Mouse (Mus musculus): ENCODE results near the gene Gabra5.

Gabra5 gene

GRCm38 (mm10) chr7:57386517-57387340, 123.1 kb downstream of the Gabra5 start, which contains the start of gene Gabrg3:
Gene Gabrg3, minus strand, starts transcription at chr7:57387188.
- DNase-seq (ENCODE audit: low spot score): no peak

- DNase-seq (ENCODE audit: low spot score): no peak
These were observed 125.7 kb downstream of the Gabra5 start for GRCm38 (mm10) chr7:57384112-57384511.

- no peak for DNase-seq (ENCODE audit: low spot score)
These were observed 143.9 kb downstream of the Gabra5 start for GRCm38 (mm10) chr7:57366013-57366390.

- DNase-seq (ENCODE audit: low spot score): no peak
These were observed 144.5 kb downstream of the Gabra5 start for GRCm38 (mm10) chr7:57365134-57366012.

- DNase-seq (ENCODE audit: low spot score): no peak
These were observed 146.0 kb downstream of the Gabra5 start for GRCm38 (mm10) chr7:57363812-57364211.

- DNase-seq (ENCODE audit: low spot score): no peak
These were observed 151.9 kb downstream of the Gabra5 start for GRCm38 (mm10) chr7:57357871-57358540.
